Mouse (Mus musculus) CH12.LX (cell line): Measurements from ENCODE around the gene Olfr430. TPM values are rescaled to one million over a fixed set of nuclear protein-coding genes. Genes with fewer than 3 reads are reported as not detected.

Source experiments
- DNase-seq: peaks from one replicate; pipeline ENCODE4 v3.0.0-alpha.2; 2013; ENCODE audit errors: extremely low read depth
- H3K27ac ChIP-seq: 2 replicates; pipeline ENCODE4 v1.5.1; 2012; ENCODE audit warnings: low read depth, mild to moderate bottlenecking, control low read depth, moderate library complexity; ENCODE audit not compliant: insufficient read depth
- H3K27me3 ChIP-seq: replicated peaks from 2 replicates; pipeline ENCODE3; 2012; ENCODE audit warnings: inconsistent platforms
- H3K36me3 ChIP-seq, 2 experiments: replicated peaks in 1 of 2; 2 replicates each; pipeline versions ENCODE3 to v1.6.1; 2012; ENCODE audit warnings: inconsistent platforms in 1 of 2, low read length in 1 of 2, mild to moderate bottlenecking in 1 of 2, mixed read lengths in 1 of 2, moderate library complexity in 1 of 2; ENCODE audit not compliant: control insufficient read depth in 1 of 2, insufficient read depth in 1 of 2
- H3K4me1 ChIP-seq, 2 experiments: 2 replicates each; pipeline ENCODE4 v1.6.1; 2012; ENCODE audit warnings: inconsistent platforms in 1 of 2, moderate library complexity in 1 of 2; ENCODE audit not compliant: insufficient read depth in 2 of 2, control insufficient read depth in 1 of 2
- H3K4me2 ChIP-seq: 2 replicates; pipeline ENCODE4 v1.6.1; 2012; ENCODE audit warnings: low read depth, mild to moderate bottlenecking, control low read depth; ENCODE audit not compliant: poor library complexity, insufficient read depth, severe bottlenecking
- H3K4me3 ChIP-seq, 3 experiments: fragments of 150-350 bp in 1 of 3; sonication (generic) in 1 of 3; replicated peaks in 1 of 3; 2 replicates each; pipeline versions ENCODE3 to v1.5.1; 2011 to 2012; ENCODE audit warnings: low read depth in 2 of 3, low read length in 2 of 3, mild to moderate bottlenecking in 2 of 3, moderate library complexity in 2 of 3, control low read depth in 1 of 3, improper control_type of control experiment in 1 of 3, inconsistent platforms in 1 of 3, mixed read lengths in 1 of 3; ENCODE audit not compliant: poor library complexity in 1 of 3
- H3K79me2 ChIP-seq: replicated peaks from 2 replicates; pipeline ENCODE4 v1.6.1; 2012; ENCODE audit warnings: mild to moderate bottlenecking, moderate library complexity; ENCODE audit not compliant: control insufficient read depth, poor library complexity, insufficient read depth, severe bottlenecking; ENCODE audit errors: extremely low read depth
- H3K9ac ChIP-seq: 2 replicates; pipeline ENCODE4 v1.6.1; 2012; ENCODE audit warnings: low read depth, mild to moderate bottlenecking, control low read depth, moderate library complexity; ENCODE audit not compliant: insufficient read depth
- H3K9me3 ChIP-seq: replicated peaks from 2 replicates; pipeline ENCODE3; 2012; ENCODE audit warnings: low read length, inconsistent platforms, mixed read lengths
- EP300 ChIP-seq: IDR thresholded peaks from 2 replicates; pipeline ENCODE4 v1.6.1; 2011; ENCODE audit warnings: low read length, improper control_type of control experiment
- GABPA ChIP-seq: IDR thresholded peaks from 2 replicates; pipeline ENCODE4 v1.6.1; 2012; ENCODE audit warnings: low read depth, low read length, improper control_type of control experiment, inconsistent platforms; ENCODE audit not compliant: insufficient replicate concordance
- HCFC1 ChIP-seq: IDR thresholded peaks from 2 replicates; pipeline ENCODE4 v1.6.1; 2012; ENCODE audit warnings: low read depth, mild to moderate bottlenecking, inconsistent platforms, low read length, improper control_type of control experiment
- JUN ChIP-seq: IDR thresholded peaks from 2 replicates; pipeline ENCODE4 v1.6.1; 2011; ENCODE audit warnings: low read depth, mild to moderate bottlenecking, low read length, improper control_type of control experiment, moderate library complexity; ENCODE audit not compliant: insufficient read depth
- JUND ChIP-seq: conservative IDR thresholded peaks from 2 replicates; pipeline ENCODE4 v1.6.1; 2011; ENCODE audit warnings: low read depth, low read length, improper control_type of control experiment
- MAFK ChIP-seq: IDR thresholded peaks from 2 replicates; pipeline ENCODE4 v1.6.1; 2011; ENCODE audit warnings: low read length, improper control_type of control experiment; ENCODE audit not compliant: insufficient replicate concordance
- MEF2A ChIP-seq: IDR thresholded peaks from 2 replicates; pipeline ENCODE4 v1.6.1; 2014; ENCODE audit warnings: low read depth, mild to moderate bottlenecking, inconsistent platforms, low read length, improper control_type of control experiment, borderline replicate concordance
- NRF1 ChIP-seq: IDR thresholded peaks from 2 replicates; pipeline ENCODE4 v1.6.1; 2014; ENCODE audit warnings: low read depth, mild to moderate bottlenecking, inconsistent platforms, low read length, improper control_type of control experiment, moderate library complexity
- POLR2AphosphoS2 ChIP-seq: IDR thresholded peaks from 2 replicates; pipeline ENCODE4 v1.6.1; 2011; ENCODE audit warnings: low read depth, low read length, improper control_type of control experiment
- SIN3A ChIP-seq: IDR thresholded peaks from 2 replicates; pipeline ENCODE4 v1.6.1; 2012; ENCODE audit warnings: low read length, improper control_type of control experiment, inconsistent platforms
- TBP ChIP-seq: conservative IDR thresholded peaks from 2 replicates; pipeline ENCODE4 v1.6.1; 2011; ENCODE audit warnings: low read depth, low read length, improper control_type of control experiment
- USF1 ChIP-seq: IDR thresholded peaks from 2 replicates; pipeline ENCODE4 v1.6.1; 2014; ENCODE audit warnings: low read depth, mild to moderate bottlenecking, inconsistent platforms, low read length, improper control_type of control experiment
- USF2 ChIP-seq: conservative IDR thresholded peaks from 2 replicates; pipeline ENCODE4 v1.6.1; 2011; ENCODE audit warnings: low read depth, low read length, improper control_type of control experiment
- ZC3H11A ChIP-seq: IDR thresholded peaks from 2 replicates; pipeline ENCODE4 v1.6.1; 2012; ENCODE audit warnings: low read depth, mild to moderate bottlenecking, inconsistent platforms, low read length, improper control_type of control experiment
- ZMIZ1 ChIP-seq: IDR thresholded peaks from 2 replicates; pipeline ENCODE4 v1.6.1; 2012; ENCODE audit warnings: low read depth, mild to moderate bottlenecking, inconsistent platforms, low read length, improper control_type of control experiment
- ZNF384 ChIP-seq: IDR thresholded peaks from 2 replicates; pipeline ENCODE4 v1.6.1; 2012; ENCODE audit warnings: low read depth, low read length, improper control_type of control experiment, inconsistent platforms
- dilution Hi-C: fragments of 300-500 bp; cut with MboI; formaldehyde crosslinking; loops from 2 replicates; pipeline ENCODE4 v1.14.3; 2020; ENCODE audit warnings: low sequenced_read_pairs; ENCODE audit not compliant: extremely low pct_unique_long_range_greater_than_20kb, extremely low pct_ligation_motif_present
- in situ Hi-C: fragments of 300-500 bp; cut with MboI; formaldehyde crosslinking; loops from 3 replicates; pipeline ENCODE4 v1.14.3; 2019; ENCODE audit warnings: low sequenced_read_pairs, low pct_ligation_motif_present, low pct_unique_long_range_greater_than_20kb, mixed read lengths
- polyA plus RNA-seq: library from polyadenylated mRNA; unstranded; fragments of >175 nt; gene quantifications from 2 replicates; pipeline ENCODE4 v1.2.1, GENCODE M21; 2012; ENCODE audit warnings: low read depth; ENCODE audit not compliant: insufficient read length
- total RNA-seq, 2 experiments: library from RNA; depleted of rRNA; stranded (reverse); fragments of 300-350 nt in 1 of 2; fragments of >200 nt in 1 of 2; gene quantifications; 2 replicates each; pipeline ENCODE4 v1.2.3; 2012 to 2014

The Olfr430 gene
- total RNA-seq (2012; rRNA removed) (not detected in 2 replicates), total RNA-seq (2014; rRNA removed) (not detected in 2 replicates), polyA plus RNA-seq (not detected in 2 replicates)

DNA sequence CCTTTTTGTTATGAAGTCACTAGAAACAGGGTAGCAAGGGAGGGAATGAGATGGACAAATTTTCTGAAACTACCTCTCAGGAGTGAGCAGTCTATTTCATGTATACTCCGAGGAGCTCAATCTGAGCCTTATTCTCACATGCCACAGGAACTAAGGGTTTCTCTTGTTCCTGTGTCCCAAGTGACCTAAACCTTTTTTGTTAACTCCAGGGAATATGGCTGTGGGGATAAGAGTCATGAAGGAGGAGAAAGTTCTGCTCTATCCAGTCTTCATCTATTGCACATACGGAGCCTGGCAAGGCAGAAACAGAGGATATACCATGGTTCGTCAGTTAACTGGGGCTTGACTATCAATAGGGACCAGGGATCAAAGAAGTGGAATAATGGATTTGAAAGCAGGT is at the start of gene Olfr430:
Gene Olfr430, plus strand, starts transcription at position 301 of the 400 bp plus-strand sequence.
- TF ChIP-seq TBP, result no peak
- TF ChIP-seq JUN, result no peak
- no peak for TF ChIP-seq ZMIZ1
- TF ChIP-seq MAFK, result no peak
- TF ChIP-seq SIN3A, result no peak
- no peak for TF ChIP-seq EP300
- TF ChIP-seq USF1, result no peak
- DNase-seq, result no peak
- Histone ChIP-seq H3K4me3 (no peak within 1 kb of the TSS), H3K4me2 (no peak within 1 kb of the TSS), H3K9ac (no peak within 1 kb of the TSS), H3K4me1 (no peaks in the 10 kb centered on the region), H3K27me3 (no peaks in the 10 kb centered on the region), H3K9me3 (no peaks in the 10 kb centered on the region), H3K36me3 (no peaks in the 10 kb centered on the region), H3K27ac (no peak within 1 kb of the TSS), H3K79me2 (no peaks in the 10 kb centered on the region)
- in situ Hi-C loops (no loop called here), dilution Hi-C loops (no loop called here)

DNA sequence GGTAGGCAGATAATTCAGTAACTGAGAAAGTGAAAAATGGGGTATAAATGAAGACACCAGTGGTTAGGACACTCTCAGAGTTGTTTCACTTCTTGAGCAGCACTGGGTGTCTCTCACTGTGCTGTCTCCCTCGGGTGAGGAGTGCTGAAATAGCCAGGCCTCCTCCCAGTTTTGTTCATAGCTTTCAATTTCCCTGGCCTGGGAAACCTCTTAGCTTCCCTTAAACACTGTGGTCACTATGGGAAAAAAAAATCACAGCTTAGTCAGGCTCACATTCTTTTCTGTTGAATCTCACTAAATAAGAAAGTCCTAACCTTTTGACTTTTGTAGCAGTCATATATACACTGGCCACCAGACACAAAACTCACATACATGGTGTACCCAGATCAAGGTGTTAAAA is 34.7 kb upstream of the Olfr430 start, which contains the start of gene Ifi205:
Gene Ifi205, minus strand, starts transcription at position 113 of the 400 bp plus-strand sequence.
- no peak for DNase-seq
- H3K27me3 ChIP-seq, result no peaks in the 10 kb centered on the region
- no peak for TF ChIP-seq MEF2A
- TF ChIP-seq NRF1, result no peak
- TF ChIP-seq EP300, result no peak; the same call in 1 of the 2 replicates
- TF ChIP-seq ZC3H11A, result no peak
- TF ChIP-seq JUND, result no peak
- no peak for TF ChIP-seq HCFC1
- no peak for TF ChIP-seq USF2
- TF ChIP-seq GABPA, result no peak
- TF ChIP-seq ZNF384, result no peak
- no peak for TF ChIP-seq POLR2AphosphoS2
- no peaks in the 10 kb centered on the region for H3K79me2 ChIP-seq
- H3K9me3 ChIP-seq, result no peaks in the 10 kb centered on the region
- H3K4me1 ChIP-seq, result peaks cover 0 to 6% of the 10 kb centered on the region in 2 experiments; a peak in 1 of 4 replicates
- in situ Hi-C loops (no loop called here), dilution Hi-C loops (no loop called here)
- H3K4me3 ChIP-seq, result no peak within 1 kb of the TSS
- H3K36me3 ChIP-seq, result no peaks in the 10 kb centered on the region
- H3K9ac ChIP-seq, result no peak within 1 kb of the TSS
- H3K4me2 ChIP-seq, result no peak within 1 kb of the TSS
- no peak within 1 kb of the TSS for H3K27ac ChIP-seq
